Mouse (Mus musculus) urinary bladder, postnatal 14 days (tissue): ENCODE results near the gene Gm5926.
"Not testable (repeated sequence)": the region's sequence is repeated elsewhere in the genome, so short reads cannot be mapped to it uniquely, and the experiment has no call there.

ENCODE experiments used
- DNase-seq: peaks from one replicate; pipeline ENCODE4 v3.0.0; 2021; ENCODE audit warnings: low spot score

Gm5926 gene

GRCm38 (mm10) chrX:32650416-32650815, at the start of gene Gm5926:
Gm5926 (plus strand) TSS chrX:32650716.
- DNase-seq: not testable (repeated sequence)

GRCm38 (mm10) chrX:32601008-32601407, 49.5 kb upstream of the Gm5926 start:
- not testable (repeated sequence) for DNase-seq

GRCm38 (mm10) chrX:32601425-32601824, 49.1 kb upstream of the Gm5926 start:
- DNase-seq: not testable (repeated sequence)
